Mouse (Mus musculus) thymus, adult 2 months (tissue): Measurements from ENCODE around the gene Unc13d.

Experiments used
- CTCF ChIP-seq: fragments of 200-500 bp; IDR thresholded peaks from 2 replicates; pipeline ENCODE4 v1.5.1; 2012; ENCODE audit warnings: mild to moderate bottlenecking, control low read depth, low read length, moderate library complexity, borderline replicate concordance; ENCODE audit not compliant: control insufficient read depth, poor library complexity, insufficient read depth; ENCODE audit errors: extremely low read depth
- POLR2A ChIP-seq: fragments of 200-500 bp; IDR thresholded peaks from 2 replicates; pipeline ENCODE4 v1.6.1; 2012; ENCODE audit warnings: mild to moderate bottlenecking, low read length, control low read depth, moderate library complexity; ENCODE audit not compliant: control insufficient read depth, poor library complexity, insufficient read depth; ENCODE audit errors: extremely low read depth

DNA sequence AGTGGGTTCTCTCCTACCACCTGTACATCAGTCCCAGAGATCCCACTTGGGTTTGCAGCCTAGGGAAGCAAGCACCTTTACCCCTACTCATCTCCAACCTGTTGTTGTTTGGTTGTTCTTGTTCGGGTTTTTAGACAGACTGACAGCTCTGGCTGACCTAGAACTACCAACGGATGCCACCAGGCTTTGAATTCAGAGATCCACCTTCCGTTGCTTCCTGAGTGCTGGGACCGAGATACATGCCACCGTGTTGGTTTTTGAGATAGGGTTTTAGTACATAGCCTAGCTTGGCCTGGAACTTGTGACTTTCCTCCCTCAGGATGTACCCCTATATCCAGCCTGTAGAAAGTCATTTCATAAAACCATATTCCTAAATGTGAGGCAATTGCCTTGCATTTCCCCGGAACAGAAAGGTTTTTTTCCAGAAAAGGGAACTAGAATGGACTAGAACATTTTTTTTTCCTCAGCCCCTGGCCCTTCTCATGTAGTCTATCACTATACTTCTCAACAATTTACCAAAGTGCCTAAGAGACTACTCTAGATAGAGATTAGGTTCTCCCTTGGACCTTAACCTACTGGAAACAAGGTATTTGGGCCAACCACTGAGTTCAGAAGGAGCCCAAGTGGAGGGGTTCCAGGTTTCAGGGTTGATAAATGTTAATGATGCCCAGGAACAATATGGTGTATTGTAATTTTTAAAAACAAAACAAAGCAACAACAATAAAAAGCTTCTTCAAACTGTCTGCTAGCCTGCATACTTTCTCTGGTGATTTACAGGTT lies 48.5 kb downstream of the Unc13d start:
- no peak for TF ChIP-seq CTCF
- no peak for TF ChIP-seq POLR2A
